Mouse (Mus musculus) gastrocnemius, postnatal 14 days (tissue): ENCODE results near the gene Bola2. TPM values are rescaled to one million over a fixed set of nuclear protein-coding genes. Genes with fewer than 3 reads are reported as not detected.
"Not testable (repeated sequence)": the region's sequence is repeated elsewhere in the genome, so short reads cannot be mapped to it uniquely, and the experiment has no call there.

Source experiments
- DNase-seq: peaks from one replicate; pipeline ENCODE4 v3.0.0; 2021; ENCODE audit warnings: mixed read lengths
- intact Hi-C: fragments of 180-260 bp; cut with DNase I; formaldehyde crosslinking; loops from one replicate; pipeline ENCODE4 v1.15.1; 2025; ENCODE audit warnings: low total_unique reads
- total RNA-seq, 2 experiments: library from RNA; stranded (reverse); gene quantifications; 2 replicates each; pipeline ENCODE4 v1.2.3; 2021

Gene Bola2
- total RNA-seq, 2 experiments from 2014 or later: 40.7 to 41.6 TPM

DNA sequence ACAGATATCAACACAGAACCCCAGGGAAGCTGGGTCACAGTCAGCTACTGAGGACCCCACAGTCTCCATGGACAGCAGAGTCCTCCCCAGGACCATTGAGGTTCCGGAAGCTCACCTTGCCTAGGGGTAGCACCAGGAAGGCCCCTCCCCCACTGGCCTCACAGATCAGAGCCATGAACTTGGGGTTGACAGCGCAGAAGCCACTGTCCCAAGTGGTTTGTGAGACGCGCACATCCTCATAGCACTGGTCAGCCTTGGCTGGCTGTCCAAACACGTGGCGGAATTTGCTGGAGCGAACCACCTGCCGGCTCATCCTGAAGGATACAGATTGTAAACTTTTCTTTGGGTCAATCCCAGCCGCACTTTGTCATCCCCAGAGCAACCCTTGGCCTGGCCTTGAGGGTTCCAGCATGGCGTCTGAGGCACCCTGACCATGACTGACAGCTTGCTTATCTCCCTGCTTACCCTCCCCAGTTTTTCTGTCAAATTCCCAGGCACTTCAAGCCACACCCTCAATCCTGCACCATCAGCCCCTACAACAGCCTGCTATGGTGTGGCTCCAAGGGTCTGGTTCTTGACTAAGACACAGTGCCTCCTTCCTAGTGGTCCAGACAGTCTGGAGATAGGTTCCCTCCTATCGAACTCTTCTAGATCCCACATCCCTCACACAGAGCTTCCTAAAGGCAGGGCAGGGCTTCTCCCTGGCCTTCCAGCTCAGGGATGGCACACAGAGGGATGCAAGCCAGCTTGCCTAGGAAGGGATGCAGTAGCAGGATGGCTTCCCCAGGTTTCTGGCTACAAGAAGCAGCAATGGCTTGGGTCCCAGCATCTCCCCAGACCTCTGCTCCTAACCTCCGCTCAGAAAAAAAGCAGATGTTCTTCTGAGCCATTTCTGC lies 7.9 kb downstream of the Bola2 start:
- intact Hi-C loops: loop anchor here (5.0 kb wide), 1 partner anchor 126 kb away; no protein-coding TSS in a partner anchor
- no peak for DNase-seq

DNA sequence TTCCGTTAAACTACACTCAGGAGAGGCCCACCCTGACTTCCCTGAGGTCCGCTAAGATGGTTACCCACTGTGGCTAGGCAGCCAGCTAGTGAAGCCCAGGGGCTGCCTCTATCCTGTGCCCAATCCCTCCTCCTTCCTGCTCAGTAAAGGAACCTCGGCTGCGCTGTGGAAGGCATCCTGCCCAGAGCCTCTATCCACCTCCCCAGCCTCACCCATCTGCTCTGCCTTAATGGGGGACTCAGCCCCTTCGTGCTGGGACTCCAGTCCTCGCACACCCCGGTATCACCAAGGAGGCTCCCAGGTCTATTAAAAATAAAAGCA lies 8.5 kb downstream of the Bola2 start:
- intact Hi-C loops: loop anchor here (5.0 kb wide), 1 partner anchor 126 kb away; no protein-coding TSS in a partner anchor
- no peak for DNase-seq

DNA sequence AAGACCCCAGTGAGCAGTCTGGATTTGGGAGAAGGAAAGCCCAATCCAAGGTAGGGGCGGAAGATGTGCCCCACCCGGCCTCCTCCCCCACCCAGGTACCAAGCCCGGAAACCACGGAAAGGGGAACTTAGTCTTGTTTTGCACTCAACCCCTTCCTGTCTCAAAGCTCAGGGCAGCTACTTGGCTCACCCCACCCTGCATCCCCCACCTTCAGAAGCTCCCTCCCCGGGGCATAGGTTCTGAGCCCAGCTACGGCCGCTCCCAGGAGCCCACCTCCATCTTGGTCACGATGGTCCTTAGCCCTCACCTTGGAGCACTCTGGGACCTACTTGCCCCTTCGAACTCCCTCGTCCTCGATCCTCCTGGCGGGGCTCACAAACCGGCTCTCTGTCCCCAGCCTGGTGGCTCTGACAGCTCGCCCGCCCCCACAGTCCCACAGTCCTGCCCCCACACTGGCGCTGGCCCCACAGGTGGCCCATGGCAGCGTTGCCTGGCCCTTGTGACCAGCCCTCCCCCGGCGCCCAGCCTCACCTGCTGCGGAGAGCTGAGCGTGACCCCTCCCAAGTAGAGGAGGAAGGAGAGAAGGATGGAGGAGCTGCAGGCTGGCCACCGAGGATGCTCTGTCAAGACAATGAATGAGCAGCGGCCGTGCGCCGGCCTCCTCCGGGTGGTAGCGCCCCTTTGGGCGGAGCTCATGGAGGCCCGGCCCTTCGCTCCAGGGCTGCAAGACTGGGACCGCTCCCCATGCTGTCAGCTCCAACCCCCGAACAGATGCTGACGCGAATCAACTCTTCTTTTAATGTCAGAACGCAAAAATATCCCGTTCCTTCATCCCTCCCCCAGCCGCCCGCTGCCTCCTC lies 9.2 kb downstream of the Bola2 start:
- DNase-seq: peak; percentile 80
- intact Hi-C loops: loop anchor here (5.0 kb wide), 1 partner anchor 127 kb away; no protein-coding TSS in a partner anchor

DNA sequence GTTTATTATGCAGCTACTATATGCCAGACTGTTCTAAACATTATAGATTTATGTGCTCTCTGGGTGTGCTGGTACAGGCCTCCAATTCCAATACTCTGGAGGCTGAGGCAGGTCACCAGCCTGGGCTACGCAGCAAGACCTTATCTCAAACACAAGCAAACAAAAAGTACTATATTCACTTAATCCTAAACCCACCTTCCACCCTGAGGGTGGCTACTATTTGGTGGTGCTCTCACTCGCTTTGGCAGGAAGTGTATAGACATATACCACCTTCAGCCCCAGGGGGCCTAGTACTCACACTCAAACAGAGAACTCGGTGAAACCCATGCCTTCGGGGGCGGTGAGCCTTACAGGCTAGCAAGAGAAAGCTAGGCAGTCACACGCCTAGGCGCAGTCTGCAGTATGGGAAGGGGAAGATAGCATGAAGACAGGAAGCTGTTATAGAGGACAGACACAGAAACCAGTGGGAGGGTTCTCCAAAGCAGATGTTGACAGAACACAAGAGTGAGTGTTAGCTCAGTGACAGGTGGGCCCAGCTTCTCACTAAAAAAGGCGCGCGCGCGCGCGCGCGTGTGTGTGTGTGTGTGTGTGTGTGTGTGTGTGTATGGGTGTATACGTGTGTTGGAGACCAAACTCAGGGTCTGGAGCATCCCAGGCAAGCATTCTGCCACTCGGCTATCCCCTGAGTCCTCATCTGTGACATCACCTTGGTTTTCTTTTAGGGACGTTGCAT lies 12.4 kb downstream of the Bola2 start, which contains the start of gene Coro1a:
Coro1a (minus strand) TSS at position 346 of the 733 bp plus-strand sequence.
- DNase-seq: no peak
- intact Hi-C loops: no loop called here

DNA sequence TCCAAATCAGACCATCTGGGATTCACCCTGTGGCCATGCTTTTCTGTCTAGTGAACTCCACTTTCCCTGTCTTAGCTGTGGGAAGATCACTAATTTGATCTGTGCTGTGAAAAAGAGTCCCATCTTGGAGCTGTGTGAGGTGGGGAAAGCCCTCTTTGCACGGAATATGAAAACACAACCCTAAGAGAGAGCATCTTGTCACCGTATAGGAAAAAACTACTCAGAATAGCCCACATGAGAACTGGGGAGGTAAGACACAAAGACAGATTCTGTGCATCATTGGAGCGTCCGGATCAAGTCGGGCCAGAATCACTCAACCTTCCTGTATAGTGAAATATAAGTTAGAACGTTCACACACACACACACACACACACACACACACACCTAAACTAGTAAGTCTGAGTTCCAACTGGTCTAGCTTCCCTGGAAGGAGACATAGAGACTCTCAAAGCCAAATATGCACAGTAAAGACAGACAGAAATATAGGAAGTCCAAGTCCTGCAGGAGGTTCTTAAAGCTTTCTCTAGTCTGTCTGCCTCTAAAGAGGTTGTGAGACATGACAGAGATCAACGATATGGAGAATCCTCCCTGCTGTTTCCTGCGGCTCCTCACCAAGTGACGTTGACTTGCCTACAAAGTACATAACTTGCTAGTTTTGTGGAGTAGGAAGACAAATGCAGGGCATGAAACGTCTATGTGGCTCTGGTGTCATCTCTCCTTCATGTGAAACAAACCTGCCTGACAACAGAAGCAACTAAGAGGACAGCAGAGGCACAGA lies 13.2 kb downstream of the Bola2 start:
- intact Hi-C loops: no loop called here
- no peak for DNase-seq

DNA sequence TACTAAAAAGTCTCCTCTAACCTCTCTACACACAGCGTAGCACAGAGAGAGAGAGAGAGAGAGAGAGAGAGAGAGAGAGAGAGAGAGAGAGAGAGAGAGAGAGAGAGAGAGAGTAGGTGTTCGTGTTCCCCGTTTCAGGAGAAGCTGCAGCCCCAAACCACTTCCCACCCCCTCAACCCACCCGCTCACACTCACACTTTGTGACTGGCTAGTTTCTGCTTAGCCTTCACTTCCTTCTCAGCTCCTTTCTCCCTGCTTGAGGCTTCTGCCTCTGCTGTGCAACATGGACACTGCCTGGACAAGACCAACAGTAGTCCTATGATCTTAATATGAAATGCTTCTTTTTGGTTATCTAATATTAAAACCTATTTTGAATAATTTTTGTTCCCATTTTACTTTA lies 15.1 kb downstream of the Bola2 start:
- no peak for DNase-seq
- intact Hi-C loops: no loop called here

DNA sequence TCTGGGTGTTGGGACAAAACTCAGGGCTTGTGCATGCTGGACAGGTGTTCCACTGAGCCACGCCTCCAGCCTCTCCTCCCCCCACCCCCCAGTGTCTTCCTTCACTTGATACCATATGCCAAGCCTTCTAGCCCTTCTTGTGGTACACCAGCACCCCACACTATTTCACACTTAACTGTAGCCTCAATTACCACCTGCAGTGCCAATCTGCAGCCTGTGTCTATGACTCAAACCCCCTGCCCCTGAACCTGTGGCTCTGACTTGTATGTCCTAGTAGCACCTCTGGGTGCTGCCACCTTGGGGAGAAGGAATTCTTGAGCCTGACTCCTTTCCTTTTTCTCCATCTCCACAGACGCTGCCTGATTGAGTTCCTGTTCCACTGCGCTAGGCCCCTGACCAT lies 16.7 kb downstream of the Bola2 start:
- DNase-seq: no peak
- intact Hi-C loops: no loop called here

DNA sequence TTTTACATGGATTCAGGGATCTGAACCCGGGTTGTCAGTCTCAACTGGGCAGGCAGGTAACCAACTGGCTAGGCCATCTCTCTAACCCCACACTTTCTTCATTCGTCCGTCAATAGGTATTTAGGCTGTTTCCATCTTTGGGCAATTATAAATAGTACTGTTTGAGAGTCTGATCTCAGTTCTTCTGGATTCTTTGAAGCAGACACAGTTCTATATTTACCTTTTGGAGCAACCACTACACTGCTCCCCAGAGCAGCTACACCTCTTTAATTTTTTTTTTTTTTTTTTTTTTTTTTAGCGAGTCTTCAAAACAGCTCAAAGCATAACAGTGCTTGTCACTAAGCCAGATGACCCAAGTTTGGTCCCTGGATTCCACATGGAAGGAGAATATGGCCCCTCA lies 20.5 kb downstream of the Bola2 start:
- no peak for DNase-seq
- intact Hi-C loops: no loop called here

DNA sequence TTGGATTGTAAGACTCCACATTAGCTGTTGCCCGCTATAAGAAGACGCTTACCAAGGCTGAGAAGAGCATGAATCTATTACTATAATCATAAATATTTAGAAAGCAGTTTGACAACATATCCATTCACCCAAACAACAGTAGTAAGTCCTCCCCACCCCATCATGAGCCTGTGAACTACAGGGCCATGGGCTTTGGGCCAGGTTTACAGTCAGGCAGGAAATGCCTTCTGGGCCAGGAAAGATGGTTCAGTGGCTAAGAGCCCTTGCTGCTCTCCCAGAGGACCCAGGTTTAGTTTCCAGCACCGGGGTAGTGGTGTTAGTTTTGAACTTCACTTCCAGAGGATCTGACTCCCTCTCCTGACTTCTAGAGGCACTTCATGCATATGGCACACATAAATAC lies 22.4 kb downstream of the Bola2 start:
- no peak for DNase-seq
- intact Hi-C loops: no loop called here

DNA sequence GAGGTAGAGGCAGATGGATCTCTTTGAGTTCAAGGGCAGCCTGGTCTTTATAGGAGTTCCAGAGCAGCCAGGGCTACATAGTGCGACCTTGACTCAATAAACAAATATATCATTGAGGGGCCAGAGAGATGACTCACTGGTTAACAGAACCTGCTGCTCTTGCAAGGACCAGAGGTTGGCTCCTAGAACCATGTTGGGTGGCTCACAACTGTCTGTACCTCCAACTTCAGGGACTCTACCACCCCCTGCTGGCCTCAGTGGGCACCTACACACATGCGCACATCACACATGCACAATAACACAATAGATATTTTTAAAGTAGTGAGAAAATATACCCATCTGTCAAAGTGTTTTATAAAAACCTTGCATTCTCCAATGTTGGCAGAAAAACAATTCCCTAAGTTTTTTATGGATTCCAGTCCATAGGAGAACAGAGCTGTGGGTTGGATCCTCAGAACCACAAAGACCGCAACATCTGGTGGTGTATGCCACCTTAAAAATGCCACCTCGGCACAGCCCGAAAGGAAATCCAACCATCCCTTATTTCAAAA lies 23.7 kb downstream of the Bola2 start:
- intact Hi-C loops: no loop called here
- no peak for DNase-seq

DNA sequence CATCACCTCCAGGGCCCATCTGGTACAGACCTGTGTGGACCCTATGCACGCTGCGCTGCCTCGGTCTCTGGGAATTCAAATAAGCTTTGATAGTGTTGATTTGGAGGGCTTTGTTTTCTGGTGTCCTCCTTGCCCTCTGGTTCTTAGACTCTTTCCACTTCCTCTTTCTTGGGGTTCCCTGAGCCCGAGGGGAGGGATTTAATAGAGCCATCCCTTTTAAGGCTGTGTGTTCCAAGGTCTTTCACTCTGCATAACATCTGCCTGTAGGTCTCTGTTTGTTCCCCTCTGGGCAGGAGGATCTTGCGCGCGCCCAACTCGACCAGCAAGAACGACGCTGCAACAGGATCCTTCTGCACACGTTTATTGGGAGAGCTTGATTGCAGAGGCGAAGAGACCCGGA lies 26.4 kb downstream of the Bola2 start:
- intact Hi-C loops: no loop called here

DNA sequence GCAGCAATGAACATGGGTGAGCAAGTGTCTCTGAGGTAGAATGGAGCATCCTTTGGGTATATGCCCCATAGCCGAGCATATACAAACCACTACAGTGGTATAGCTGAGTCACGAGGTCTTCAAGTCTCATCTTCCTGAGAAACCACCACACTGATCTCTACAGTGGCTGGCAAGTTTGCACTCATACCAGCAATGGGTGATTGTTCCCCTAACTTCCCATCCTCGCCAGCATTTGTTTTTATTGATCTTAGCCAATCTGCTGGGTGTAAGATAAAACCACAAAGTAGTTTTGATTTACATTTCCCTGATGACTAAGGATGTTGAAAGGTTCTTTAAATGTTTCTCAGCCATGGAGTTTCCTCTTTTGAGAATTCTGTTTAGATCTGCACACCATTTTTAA lies 29.9 kb downstream of the Bola2 start:
- intact Hi-C loops: no loop called here
- DNase-seq: no peak

More for the DNA sequence above, 26.4 kb downstream of the Bola2 start:
- DNase-seq: no peak

DNA sequence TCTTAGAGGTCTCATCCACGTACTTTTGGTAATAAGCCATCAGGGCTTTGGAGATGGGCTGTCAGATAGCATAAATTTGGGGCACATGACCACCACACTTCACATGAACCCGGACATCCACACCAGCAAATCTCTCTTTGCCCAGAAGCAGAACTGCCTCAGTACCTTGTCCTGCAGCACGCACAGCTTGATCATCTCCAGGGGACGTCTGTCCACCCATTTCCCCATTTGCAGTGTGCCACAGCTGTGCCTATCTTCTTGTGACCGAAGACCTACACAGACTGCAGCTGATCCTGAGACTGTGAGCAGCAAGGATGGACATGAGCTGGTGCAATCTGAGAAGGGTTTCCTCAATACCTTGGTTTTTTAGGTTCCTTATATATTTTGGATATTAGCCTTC lies 30.5 kb downstream of the Bola2 start:
- intact Hi-C loops: no loop called here
- no peak for DNase-seq

DNA sequence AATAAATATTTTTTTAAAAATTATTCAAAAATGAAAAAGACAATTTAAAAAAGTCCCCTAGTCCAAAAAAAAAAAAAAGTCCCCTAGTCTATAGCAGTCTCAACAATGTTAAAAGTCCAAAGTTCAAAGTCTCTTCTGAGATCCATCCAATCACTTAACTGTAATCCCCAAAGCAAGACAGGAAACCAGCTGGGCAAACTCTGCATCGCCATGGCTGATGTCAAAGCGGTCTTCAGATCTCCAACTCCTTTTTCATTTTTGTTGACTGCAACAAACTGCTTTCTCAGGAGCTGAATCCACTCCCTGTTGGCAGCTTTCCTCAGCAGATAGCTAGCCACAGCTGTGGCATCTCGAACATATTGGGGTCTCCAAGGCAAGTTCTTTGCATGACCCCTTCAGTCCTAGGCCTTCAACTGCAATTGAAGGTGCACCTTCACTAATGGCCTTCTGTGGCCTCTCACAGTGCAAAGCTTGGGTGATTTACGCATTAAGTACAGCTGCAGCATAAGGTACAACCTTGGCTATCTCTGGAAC lies 35.1 kb downstream of the Bola2 start:
- DNase-seq, intact Hi-C loops: not testable (repeated sequence)

DNA sequence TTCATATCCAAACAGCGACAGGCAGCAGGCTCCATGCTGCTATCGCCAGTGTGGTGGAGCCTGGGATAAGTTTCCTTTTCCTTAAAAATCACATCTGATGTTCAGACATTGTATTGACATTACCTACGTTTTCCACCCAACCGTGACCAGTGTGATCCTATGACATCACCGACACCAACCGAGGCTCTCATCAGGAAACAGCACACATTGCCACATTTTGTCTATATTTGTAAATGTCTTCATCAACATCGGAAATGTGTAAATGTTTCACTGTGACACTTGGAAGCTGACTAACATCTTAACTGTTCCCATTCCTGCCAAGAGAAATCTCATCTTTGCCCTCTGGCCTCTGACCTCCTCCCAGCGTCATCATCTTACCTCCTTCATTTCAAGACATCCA lies 40.9 kb downstream of the Bola2 start:
- no peak for DNase-seq
- intact Hi-C loops: no loop called here

DNA sequence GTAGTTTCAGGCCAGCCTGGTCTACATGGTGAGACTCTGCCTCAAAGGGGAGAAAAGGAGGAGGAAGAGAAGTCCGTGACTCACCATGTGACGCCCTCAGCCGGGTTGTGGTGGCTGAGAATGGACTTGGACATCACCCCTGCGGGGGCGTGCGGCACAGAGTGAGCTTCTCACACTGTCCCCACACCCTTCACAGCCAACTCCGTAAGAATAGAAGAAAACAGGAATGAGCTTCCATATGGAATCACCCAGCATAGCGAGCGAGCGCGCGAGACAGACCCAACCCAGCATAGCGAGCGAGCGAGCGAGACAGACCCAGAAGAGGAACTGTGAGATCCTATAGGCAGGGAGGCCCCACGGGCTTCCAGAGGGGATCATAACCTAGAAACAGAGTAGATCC lies 44.4 kb downstream of the Bola2 start:
- intact Hi-C loops: no loop called here

DNA sequence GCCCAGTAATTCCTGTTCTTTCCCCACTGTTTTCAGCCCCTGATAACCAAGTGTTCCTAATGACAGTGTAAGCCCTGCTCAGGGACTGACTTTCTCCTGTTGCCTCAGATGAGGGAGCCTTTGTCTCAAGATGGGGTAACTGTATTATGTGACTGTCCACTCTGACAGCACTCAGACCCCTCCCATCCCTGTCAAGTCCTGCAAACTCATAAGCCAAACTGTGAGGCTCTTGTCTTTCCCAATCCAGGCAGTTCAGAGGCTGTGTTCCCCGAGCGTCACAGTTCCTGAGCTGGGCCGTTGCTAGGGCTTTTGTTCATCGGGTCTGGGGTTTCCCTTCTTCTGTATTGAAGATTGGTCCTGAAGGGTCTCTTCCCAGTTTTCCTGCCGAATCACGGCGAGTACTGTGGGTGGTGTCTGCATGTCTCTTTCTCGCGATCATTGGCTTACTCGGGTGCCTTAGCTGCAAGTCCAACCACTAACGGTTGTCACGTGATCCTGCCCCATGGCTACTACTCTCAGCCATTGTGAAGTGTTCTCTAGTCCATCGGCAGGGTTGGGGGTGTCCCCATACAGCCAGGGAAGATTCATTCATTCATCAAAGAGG lies 45.0 kb downstream of the Bola2 start:
- intact Hi-C loops: no loop called here
- DNase-seq: no peak

More for the DNA sequence above, 44.4 kb downstream of the Bola2 start:
- no peak for DNase-seq

DNA sequence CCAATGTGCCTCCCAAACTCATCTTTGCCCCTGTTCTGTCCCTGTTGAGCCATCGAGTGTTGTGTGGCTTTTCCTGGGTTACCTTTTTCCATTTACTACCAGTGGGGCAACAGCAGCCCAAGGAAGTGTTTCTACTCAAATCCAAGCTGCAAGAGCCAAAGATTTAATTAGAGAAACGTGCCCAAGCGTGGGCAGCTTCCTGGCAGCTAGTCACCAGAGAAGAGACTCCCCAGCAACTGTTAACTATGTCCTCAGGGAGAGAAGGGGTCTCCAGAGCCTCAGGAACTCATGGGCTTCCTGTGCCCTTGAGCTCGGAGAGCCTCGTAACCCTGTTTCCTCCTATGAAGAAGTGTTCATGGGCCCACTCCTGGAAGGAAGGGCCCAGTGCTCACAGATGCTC lies 45.8 kb downstream of the Bola2 start:
- intact Hi-C loops: no loop called here
- DNase-seq: no peak
